Mouse (Mus musculus): ENCODE measurements at regions not wholly inside any gene's neighbourhood (a gene's known extent, or its start where the extent isn't known, plus 50 kb on each side); places are given as distances from the start of the nearest gene placed in this dataset.

DNA sequence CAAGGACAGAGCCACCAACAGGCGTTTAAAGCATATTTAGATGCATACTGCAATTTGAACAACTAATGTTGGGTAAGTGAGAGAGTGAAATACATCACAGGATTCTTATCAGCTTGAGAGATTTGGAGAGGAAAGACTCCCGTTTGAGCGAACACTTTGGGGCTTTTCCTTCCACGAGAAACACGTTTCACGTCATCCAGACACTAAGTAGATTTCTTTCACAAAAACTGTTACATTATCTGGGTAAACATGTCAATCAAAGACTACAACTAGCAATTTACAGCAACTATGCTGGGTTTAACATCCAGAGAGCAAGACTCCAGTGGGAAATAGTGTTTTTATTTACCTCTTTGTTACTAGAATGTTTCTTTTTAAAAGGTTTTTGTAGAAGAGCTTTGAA lies 238.3 kb upstream of the Tenm2 start:
- no peak for TF ChIP-seq CTCF (conservative IDR thresholded peaks at IDR 0.05; ENCODE audit: low read length)
- TF ChIP-seq POU5F1 (IDR thresholded peaks at IDR 0.05; ENCODE audit: borderline replicate concordance, low read length): no peak
- TF ChIP-seq NANOG (IDR thresholded peaks at IDR 0.05; ENCODE audit: borderline replicate concordance, low read length): no peak

Data from E14TG2a.4 (cell line).